8 mouse cellular contexts compared by ENCODE assay signal in the genomic region with DNA sequence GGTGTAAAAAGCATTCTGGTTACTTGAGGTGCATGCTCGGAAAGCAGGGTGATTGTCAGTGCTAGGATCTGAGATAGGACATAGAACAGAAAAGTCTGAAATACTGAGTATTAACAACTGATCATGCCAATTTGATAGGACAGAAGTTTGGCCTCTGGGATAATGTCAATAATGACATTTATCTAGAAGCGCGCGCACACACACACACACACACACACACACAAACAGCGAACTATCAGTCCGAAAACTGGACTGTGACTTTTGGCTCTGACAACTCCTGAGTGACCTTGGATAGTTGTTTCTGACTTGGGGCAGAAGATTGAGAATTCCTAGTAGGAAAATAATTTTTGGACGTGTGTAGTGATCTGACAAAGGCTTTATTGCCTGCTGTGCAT. TPM values are rescaled to one million over a fixed set of nuclear protein-coding genes. Genes with fewer than 3 reads are reported as not detected.
DNase-seq lines count a peak whose midpoint lies in the region; ATAC-seq lines count a peak whose summit lies in the region.

No protein-coding gene starts in this region.

- intact Hi-C loops in left cerebral cortex, postnatal 4 days (cut with DNase I), result no loop called here

- H3K4me2 ChIP-seq in hindbrain, embryonic 13.5 days, result peak overlapping the region; percentile 83
- peak overlapping the region; percentile 91 for H3K4me2 ChIP-seq in midbrain, embryonic 12.5 days (replicated peaks)

- no peaks in the 10 kb centered on the region for H3K9me3 ChIP-seq in hindbrain, embryonic 13.5 days
- no peaks in the 10 kb centered on the region for H3K9me3 ChIP-seq in midbrain, embryonic 12.5 days

- DNase-seq in kidney, adult 9 months, result peak; percentile 47
- no peak for DNase-seq in kidney, postnatal 4 days
- DNase-seq in cerebellum, adult 18-20 months, result no peak
- DNase-seq in left cerebral cortex, postnatal 4 days, result no peak
- no peak for DNase-seq in c-Kit-positive CD71-positive TER-119-positive erythroid progenitor cells, embryonic 14.5 days (ENCODE audit: low spot score)

- no peak for ATAC-seq in hindbrain, embryonic 13.5 days (ENCODE audit: low FRiP score)
- no peak for ATAC-seq in midbrain, embryonic 12.5 days (ENCODE audit: low FRiP score, low read depth)

- peak overlapping the region; percentile 96 for H3K9ac ChIP-seq in hindbrain, embryonic 13.5 days
- peak overlapping the region; percentile 95 for H3K9ac ChIP-seq in midbrain, embryonic 12.5 days (replicated peaks)

- H3K4me3 ChIP-seq in brown adipose tissue, adult 24 weeks (ENCODE audit: insufficient read depth, low read depth, low read length), result peak overlapping the region; percentile 81
- peak overlapping the region; percentile 94 for H3K4me3 ChIP-seq in hindbrain, embryonic 13.5 days
- peak overlapping the region; percentile 94 for H3K4me3 ChIP-seq in midbrain, embryonic 12.5 days

- no peaks in the 10 kb centered on the region for H3K27me3 ChIP-seq in hindbrain, embryonic 13.5 days
- peaks cover 10% of the 10 kb centered on the region for H3K27me3 ChIP-seq in midbrain, embryonic 12.5 days

- no peaks in the 10 kb centered on the region for H3K36me3 ChIP-seq in hindbrain, embryonic 13.5 days
- H3K36me3 ChIP-seq in midbrain, embryonic 12.5 days, result no peaks in the 10 kb centered on the region

- H3K4me1 ChIP-seq in brown adipose tissue, adult 24 weeks (ENCODE audit: control insufficient read depth, insufficient read depth, insufficient read length, low read length), result peaks cover 14% of the 10 kb centered on the region
- peaks cover 34% of the 10 kb centered on the region for H3K4me1 ChIP-seq in hindbrain, embryonic 13.5 days (replicated peaks)
- H3K4me1 ChIP-seq in midbrain, embryonic 12.5 days, result peaks cover 17% of the 10 kb centered on the region

- 0 out of 2 replicates have a peak overlapping the region, but pooled peaks have one; percentile 11 for H3K27ac ChIP-seq in brown adipose tissue, adult 24 weeks (replicated peaks; ENCODE audit: low read depth, low read length)
- H3K27ac ChIP-seq in hindbrain, embryonic 13.5 days, result peak overlapping the region; percentile 95; the same call in 1 of the 2 replicates
- no peak overlapping the region for H3K27ac ChIP-seq in midbrain, embryonic 12.5 days (replicated peaks)

- 41% methylated on average over 7 of the region's 7 CpGs for WGBS in hindbrain, embryonic 13.5 days
- 38% methylated on average over 7 of the region's 7 CpGs for WGBS in midbrain, embryonic 12.5 days

RNA-seq across cellular contexts. Expression of gene Gm20503, which starts 0.8 kb away (rescaled TPM):
- polyA plus RNA-seq in brown adipose tissue, adult 24 weeks (2012; ENCODE audit: insufficient read depth, insufficient read length, missing spikeins), result not detected in 2 replicates
- 9.2 and 10.6 TPM in 2 replicates for polyA plus RNA-seq in hindbrain, embryonic 13.5 days (2015; fragmentation: Nextera tagmentation; extraction: Ambion mirVana)
- 8.4 and 10.3 TPM in 2 replicates for polyA plus RNA-seq in midbrain, embryonic 12.5 days (2016; fragmentation: Nextera tagmentation; extraction: Ambion mirVana)
- total RNA-seq in left cerebral cortex, postnatal 4 days (2021), result 1 to 10 TPM in 1 of 2 experiments, not detected in 1; 2.3 TPM

RNA-seq across cellular contexts. Expression of gene Dnajc25, which starts 8.9 kb away (rescaled TPM):
- polyA plus RNA-seq in brown adipose tissue, adult 24 weeks (2012; ENCODE audit: insufficient read depth, insufficient read length, missing spikeins), result 16.4 and 17.4 TPM in 2 replicates
- polyA plus RNA-seq in hindbrain, embryonic 13.5 days (2015; fragmentation: Nextera tagmentation; extraction: Ambion mirVana), result 5.5 and 6.4 TPM in 2 replicates
- 6.5 and 10.1 TPM in 2 replicates for polyA plus RNA-seq in midbrain, embryonic 12.5 days (2016; fragmentation: Nextera tagmentation; extraction: Ambion mirVana)
- 1 to 10 TPM; 8.4 to 8.8 TPM for total RNA-seq in left cerebral cortex, postnatal 4 days (2021)

RNA-seq across cellular contexts. Expression of gene Ptgr1, which starts 16.9 kb away (rescaled TPM):
- polyA plus RNA-seq in brown adipose tissue, adult 24 weeks (2012; ENCODE audit: insufficient read depth, insufficient read length, missing spikeins), result 3.4 and 5.9 TPM in 2 replicates
- 5.0 and 6.1 TPM in 2 replicates for polyA plus RNA-seq in hindbrain, embryonic 13.5 days (2015; fragmentation: Nextera tagmentation; extraction: Ambion mirVana)
- polyA plus RNA-seq in midbrain, embryonic 12.5 days (2016; fragmentation: Nextera tagmentation; extraction: Ambion mirVana), result 11.4 and 12.0 TPM in 2 replicates
- 1 to 10 TPM; 5.4 to 6.2 TPM for total RNA-seq in left cerebral cortex, postnatal 4 days (2021)

RNA-seq across cellular contexts. Expression of gene Gng10, which starts 31.1 kb away (rescaled TPM):
- polyA plus RNA-seq in brown adipose tissue, adult 24 weeks (2012; ENCODE audit: insufficient read depth, insufficient read length, missing spikeins), result 34.8 and 39.2 TPM in 2 replicates
- polyA plus RNA-seq in hindbrain, embryonic 13.5 days (2015; fragmentation: Nextera tagmentation; extraction: Ambion mirVana), result 150 and 154 TPM in 2 replicates
- polyA plus RNA-seq in midbrain, embryonic 12.5 days (2016; fragmentation: Nextera tagmentation; extraction: Ambion mirVana), result 75.8 and 88.8 TPM in 2 replicates
- total RNA-seq in left cerebral cortex, postnatal 4 days (2021), result 100 to 1,000 TPM; 145 to 167 TPM
